Mouse (Mus musculus) liver, postnatal 0 days (tissue): ENCODE results near the gene Cenpa.

ENCODE experiments used
- CTCF ChIP-seq: sonication (generic); IDR thresholded peaks from 2 replicates; pipeline ENCODE4 v1.5.1; 2016; ENCODE audit warnings: antibody characterized with exemption, low read depth
- EP300 ChIP-seq: IDR thresholded peaks from 2 replicates; pipeline ENCODE4 v1.6.1; 2016; ENCODE audit warnings: antibody characterized with exemption, low read depth, mild to moderate bottlenecking

DNA sequence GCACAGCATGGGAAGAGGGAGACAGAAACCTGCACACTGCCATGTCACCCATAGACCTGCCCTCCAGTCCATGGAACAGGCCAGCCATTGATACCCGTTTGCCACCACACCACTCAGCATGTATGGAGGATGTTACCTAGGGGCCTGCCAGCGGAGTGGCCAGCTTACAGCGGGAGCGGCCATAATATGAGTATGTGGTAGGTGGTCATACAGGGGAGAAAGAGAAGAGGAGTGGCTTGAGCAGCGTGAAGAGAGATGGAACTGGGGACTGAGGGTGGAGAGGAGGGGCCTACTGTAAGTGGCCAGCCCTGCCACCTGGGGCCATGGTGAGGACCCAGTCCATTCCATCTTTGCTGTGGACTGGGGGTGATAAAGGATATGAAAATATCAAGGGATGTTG is 15.4 kb downstream of the Cenpa start:
- TF ChIP-seq CTCF: no peak
- no peak for TF ChIP-seq EP300
